Mouse (Mus musculus): Measurements from ENCODE around the gene Tctex1d2. TPM values are rescaled to one million over a fixed set of nuclear protein-coding genes. Genes with fewer than 3 reads are reported as not detected.
A peak's percentile ranks its signal among the peaks of the same experiment; 100 is the strongest.

Tctex1d2 gene
- 169 and 187 TPM in 2 replicates for polyA plus RNA-seq (2012; rRNA removed)

DNA sequence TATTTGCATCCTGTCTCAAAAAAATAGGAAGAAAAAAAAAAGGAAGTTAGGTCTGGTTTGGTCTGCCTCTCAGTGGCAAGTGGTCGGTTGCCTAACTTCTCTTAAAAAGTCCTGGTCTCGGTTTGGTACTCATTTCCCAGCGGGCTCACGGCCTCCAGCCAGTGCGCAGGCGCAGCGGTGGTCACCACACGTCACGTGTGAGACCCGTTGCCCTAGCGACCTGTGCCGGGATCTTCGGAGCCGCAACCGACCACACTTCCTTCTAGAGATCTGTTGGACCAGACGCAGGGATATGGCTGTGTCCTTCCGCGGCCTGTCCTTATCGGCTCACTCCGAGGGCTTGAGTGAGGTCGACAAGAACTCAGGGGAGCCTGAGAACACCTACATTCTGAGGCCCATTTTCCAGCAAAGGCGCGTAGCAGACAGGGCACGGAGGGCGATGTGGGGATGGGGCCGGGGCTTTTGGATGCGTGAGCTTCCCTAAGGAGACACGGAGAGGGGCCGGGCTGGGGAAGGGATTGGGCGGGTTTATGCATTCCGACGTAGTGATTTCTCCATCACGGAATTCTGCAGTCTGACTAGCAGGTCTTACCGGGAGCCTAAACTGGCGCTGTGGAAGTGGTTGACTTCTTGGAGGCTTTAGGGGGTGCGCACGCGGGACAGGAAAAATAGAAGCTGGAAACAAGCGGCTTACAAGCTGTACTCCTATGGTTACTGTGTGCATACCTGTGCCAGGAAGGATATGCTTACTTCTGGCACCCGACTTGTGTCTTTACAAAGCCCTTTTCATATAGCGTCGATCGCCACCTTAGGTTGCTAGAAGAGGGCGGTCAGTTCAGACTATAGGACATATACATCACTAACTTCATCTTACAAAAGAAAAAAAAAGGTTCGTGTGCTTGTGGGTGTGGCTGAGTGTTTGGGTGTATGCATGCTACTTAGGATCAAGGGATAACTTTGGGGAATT, at the start of gene Tctex1d2:
Gene Tctex1d2 (plus strand): TSS at position 186 of the 967 bp plus-strand sequence.
- no peaks in the 10 kb centered on the region for H3K36me3 ChIP-seq (ENCODE audit: control insufficient read depth, insufficient read depth, low read length)
- peaks cover 5% of the 10 kb centered on the region; the same call in 1 of the 2 replicates for H3K4me1 ChIP-seq (ENCODE audit: control insufficient read depth, insufficient read depth, low read length)
- TF ChIP-seq CTCF (IDR thresholded peaks at IDR 0.05; ENCODE audit: control insufficient read depth, insufficient read depth, insufficient replicate concordance, low read depth, low read length) (no peak), POLR2A (IDR thresholded peaks at IDR 0.05; ENCODE audit: control insufficient read depth, low read depth, low read length) (peak; percentile 94)
- H3K27me3 ChIP-seq (ENCODE audit: control insufficient read depth, insufficient read depth, low read length) = no peaks in the 10 kb centered on the region
- peak within 1 kb of the TSS; percentile 88 for H3K27ac ChIP-seq (ENCODE audit: control insufficient read depth, insufficient read depth, low read depth, low read length)
- peak within 1 kb of the TSS; percentile 92 for H3K4me3 ChIP-seq (ENCODE audit: control insufficient read depth, low read depth, low read length)

DNA sequence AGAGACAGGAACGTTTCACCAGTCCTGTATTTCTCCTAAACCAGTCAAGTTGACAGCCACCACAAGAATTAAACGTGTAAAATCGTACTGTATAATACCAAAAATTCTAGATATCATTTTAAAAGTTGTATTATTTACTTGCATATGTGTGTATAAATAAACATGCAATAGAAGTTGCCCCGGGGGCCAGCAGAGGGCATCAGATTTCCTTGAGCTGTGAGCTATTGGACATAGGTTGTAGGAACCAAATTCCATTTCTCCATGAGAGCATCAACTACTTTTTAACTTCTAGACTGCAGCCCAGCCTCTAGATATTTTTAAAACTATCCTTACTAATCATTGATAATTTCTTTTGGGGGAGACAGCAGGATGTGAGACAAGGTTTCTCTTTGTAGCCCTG, 48.2 kb upstream of the Tctex1d2 start:
- Histone ChIP-seq H3K4me1 (ENCODE audit: control insufficient read depth, insufficient read depth, low read length) (no peaks in the 10 kb centered on the region), H3K27ac (ENCODE audit: control insufficient read depth, insufficient read depth, low read depth, low read length) (no peak overlapping the region), H3K4me3 (ENCODE audit: control insufficient read depth, low read depth, low read length) (no peak overlapping the region), H3K27me3 (ENCODE audit: control insufficient read depth, insufficient read depth, low read length) (no peaks in the 10 kb centered on the region), H3K36me3 (ENCODE audit: control insufficient read depth, insufficient read depth, low read length) (no peaks in the 10 kb centered on the region)
- TF ChIP-seq CTCF (IDR thresholded peaks at IDR 0.05; ENCODE audit: control insufficient read depth, insufficient read depth, insufficient replicate concordance, low read depth, low read length) = no peak
- TF ChIP-seq POLR2A (IDR thresholded peaks at IDR 0.05; ENCODE audit: control insufficient read depth, low read depth, low read length) = no peak

DNA sequence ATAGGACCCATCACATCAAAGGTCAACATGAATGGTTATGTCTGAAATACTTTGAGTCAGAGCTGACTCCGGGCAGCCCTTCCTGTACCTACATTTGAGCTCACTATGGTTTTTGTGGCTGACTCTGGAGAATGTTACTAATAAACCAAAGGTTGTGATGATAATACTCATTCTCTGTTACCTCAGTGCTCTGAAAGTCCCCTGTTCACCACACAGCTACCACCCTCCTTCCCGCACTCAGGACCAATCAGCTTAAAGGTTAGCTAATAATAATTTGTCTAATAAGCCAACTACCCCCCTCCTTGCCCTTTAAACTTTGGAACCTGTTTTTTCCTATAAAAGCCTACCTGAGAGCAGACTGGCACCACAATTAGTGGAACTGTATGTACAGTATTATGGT, 39.9 kb upstream of the Tctex1d2 start:
- TF ChIP-seq CTCF (IDR thresholded peaks at IDR 0.05; ENCODE audit: control insufficient read depth, insufficient read depth, insufficient replicate concordance, low read depth, low read length) (no peak), POLR2A (IDR thresholded peaks at IDR 0.05; ENCODE audit: control insufficient read depth, low read depth, low read length) (no peak)
- Histone ChIP-seq H3K4me1 (ENCODE audit: control insufficient read depth, insufficient read depth, low read length) (no peaks in the 10 kb centered on the region), H3K36me3 (ENCODE audit: control insufficient read depth, insufficient read depth, low read length) (peaks cover 2% of the 10 kb centered on the region; the same call in 1 of the 2 replicates), H3K4me3 (ENCODE audit: control insufficient read depth, low read depth, low read length) (no peak overlapping the region), H3K27me3 (ENCODE audit: control insufficient read depth, insufficient read depth, low read length) (no peaks in the 10 kb centered on the region), H3K27ac (ENCODE audit: control insufficient read depth, insufficient read depth, low read depth, low read length) (no peak overlapping the region)

DNA sequence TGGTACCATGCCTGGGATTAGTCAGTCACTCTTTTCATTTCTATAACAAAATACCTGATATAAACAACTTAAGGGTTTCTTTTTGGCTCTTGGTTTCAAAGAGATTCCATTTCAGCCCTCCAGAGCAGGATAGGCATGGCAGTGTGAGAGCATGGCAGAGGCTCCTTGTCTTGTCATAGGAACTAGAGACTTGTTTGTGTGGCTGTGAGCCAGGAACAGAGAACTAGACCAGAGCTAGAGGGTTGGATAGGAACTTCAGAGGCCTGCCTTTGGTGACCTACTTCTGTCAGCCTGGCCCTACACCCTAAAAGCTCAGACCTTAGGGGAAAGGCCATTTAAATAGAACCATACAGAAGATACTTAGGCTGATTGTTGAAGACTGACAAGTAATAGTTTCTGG, 36.6 kb upstream of the Tctex1d2 start:
- TF ChIP-seq CTCF (IDR thresholded peaks at IDR 0.05; ENCODE audit: control insufficient read depth, insufficient read depth, insufficient replicate concordance, low read depth, low read length) (no peak), POLR2A (IDR thresholded peaks at IDR 0.05; ENCODE audit: control insufficient read depth, low read depth, low read length) (no peak)
- no peaks in the 10 kb centered on the region for H3K4me1 ChIP-seq (ENCODE audit: control insufficient read depth, insufficient read depth, low read length)
- H3K4me3 ChIP-seq (ENCODE audit: control insufficient read depth, low read depth, low read length) = no peak overlapping the region
- no peaks in the 10 kb centered on the region for H3K36me3 ChIP-seq (ENCODE audit: control insufficient read depth, insufficient read depth, low read length)
- H3K27ac ChIP-seq (ENCODE audit: control insufficient read depth, insufficient read depth, low read depth, low read length) = no peak overlapping the region
- no peaks in the 10 kb centered on the region for H3K27me3 ChIP-seq (ENCODE audit: control insufficient read depth, insufficient read depth, low read length)

DNA sequence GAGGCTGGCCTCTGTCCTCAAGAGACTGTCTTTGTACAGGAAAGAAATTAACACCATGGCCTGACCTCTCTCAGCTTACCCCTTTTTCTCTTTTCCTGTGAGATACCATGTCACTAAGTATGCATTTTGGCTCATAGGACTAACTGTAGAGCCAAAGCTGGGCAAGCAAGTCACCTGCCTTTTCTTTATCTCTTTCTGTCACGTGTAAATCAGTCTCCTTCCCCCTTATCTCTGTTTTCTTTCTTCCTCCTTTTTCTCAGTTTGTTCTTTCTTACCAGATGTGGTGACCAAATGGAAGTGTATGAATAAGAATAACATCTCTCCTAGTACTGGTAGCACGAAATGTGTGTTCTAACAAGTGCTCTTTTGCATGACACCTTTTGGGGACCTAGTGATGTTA, 34.6 kb upstream of the Tctex1d2 start:
- H3K36me3 ChIP-seq (ENCODE audit: control insufficient read depth, insufficient read depth, low read length) = 0 out of 2 replicates have a peak, but pooled peaks cover 1% of the 10 kb centered on the region
- H3K27ac ChIP-seq (ENCODE audit: control insufficient read depth, insufficient read depth, low read depth, low read length) = no peak overlapping the region
- no peak overlapping the region for H3K4me3 ChIP-seq (ENCODE audit: control insufficient read depth, low read depth, low read length)
- no peaks in the 10 kb centered on the region for H3K4me1 ChIP-seq (ENCODE audit: control insufficient read depth, insufficient read depth, low read length)
- H3K27me3 ChIP-seq (ENCODE audit: control insufficient read depth, insufficient read depth, low read length) = no peaks in the 10 kb centered on the region
- TF ChIP-seq CTCF (IDR thresholded peaks at IDR 0.05; ENCODE audit: control insufficient read depth, insufficient read depth, insufficient replicate concordance, low read depth, low read length) = no peak
- no peak for TF ChIP-seq POLR2A (IDR thresholded peaks at IDR 0.05; ENCODE audit: control insufficient read depth, low read depth, low read length)

DNA sequence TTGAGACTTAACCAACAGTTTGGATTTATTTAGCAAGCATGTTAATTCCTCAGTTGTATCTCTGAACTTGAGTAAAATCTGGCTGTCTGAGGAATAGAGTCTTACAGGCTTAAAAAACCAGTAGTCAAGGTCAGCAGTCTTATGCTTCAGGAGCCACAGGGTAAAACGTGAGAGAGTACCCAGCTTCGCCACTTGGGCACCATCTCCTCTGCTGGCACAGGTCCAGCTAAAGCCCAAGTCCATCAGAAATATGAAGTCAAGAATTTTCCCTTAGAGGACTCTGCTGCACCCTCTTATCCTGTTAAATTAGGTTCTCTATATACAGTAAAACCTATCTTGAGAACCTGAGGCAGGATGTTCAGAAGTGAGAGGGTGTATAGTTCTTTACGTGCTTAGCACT, 32.7 kb upstream of the Tctex1d2 start:
- Histone ChIP-seq H3K4me1 (ENCODE audit: control insufficient read depth, insufficient read depth, low read length) (no peaks in the 10 kb centered on the region), H3K27ac (ENCODE audit: control insufficient read depth, insufficient read depth, low read depth, low read length) (no peak overlapping the region), H3K27me3 (ENCODE audit: control insufficient read depth, insufficient read depth, low read length) (no peaks in the 10 kb centered on the region), H3K36me3 (ENCODE audit: control insufficient read depth, insufficient read depth, low read length) (0 out of 2 replicates have a peak, but pooled peaks cover 1% of the 10 kb centered on the region), H3K4me3 (ENCODE audit: control insufficient read depth, low read depth, low read length) (no peak overlapping the region)
- no peak for TF ChIP-seq CTCF (IDR thresholded peaks at IDR 0.05; ENCODE audit: control insufficient read depth, insufficient read depth, insufficient replicate concordance, low read depth, low read length)
- TF ChIP-seq POLR2A (IDR thresholded peaks at IDR 0.05; ENCODE audit: control insufficient read depth, low read depth, low read length) = no peak

DNA sequence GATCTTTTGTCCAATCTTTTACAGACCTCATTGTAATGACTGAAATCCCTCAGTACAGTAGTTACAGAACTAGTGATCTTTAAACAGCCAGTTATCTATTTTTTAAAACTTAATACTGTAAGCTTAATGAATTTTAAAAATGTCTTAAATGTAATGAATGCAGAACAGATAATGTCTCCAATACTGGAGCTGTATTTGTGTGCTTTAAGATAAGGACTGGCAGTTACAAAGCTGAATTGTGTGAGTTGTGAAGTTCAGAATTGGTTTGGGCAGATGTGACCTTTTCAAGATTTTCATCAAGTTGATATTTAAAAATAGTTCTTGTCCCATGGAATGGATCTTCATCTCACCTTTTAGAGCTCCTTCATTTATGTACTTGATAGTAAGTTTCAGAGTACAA, 30.5 kb upstream of the Tctex1d2 start:
- no peak overlapping the region for H3K27ac ChIP-seq (ENCODE audit: control insufficient read depth, insufficient read depth, low read depth, low read length)
- TF ChIP-seq CTCF (IDR thresholded peaks at IDR 0.05; ENCODE audit: control insufficient read depth, insufficient read depth, insufficient replicate concordance, low read depth, low read length) = no peak
- no peak for TF ChIP-seq POLR2A (IDR thresholded peaks at IDR 0.05; ENCODE audit: control insufficient read depth, low read depth, low read length)
- 0 out of 2 replicates have a peak, but pooled peaks cover 1% of the 10 kb centered on the region for H3K36me3 ChIP-seq (ENCODE audit: control insufficient read depth, insufficient read depth, low read length)

More for the DNA sequence above, 30.5 kb upstream of the Tctex1d2 start:
- H3K27me3 ChIP-seq (ENCODE audit: control insufficient read depth, insufficient read depth, low read length) = no peaks in the 10 kb centered on the region
- no peak overlapping the region for H3K4me3 ChIP-seq (ENCODE audit: control insufficient read depth, low read depth, low read length)
- no peaks in the 10 kb centered on the region for H3K4me1 ChIP-seq (ENCODE audit: control insufficient read depth, insufficient read depth, low read length)

Measured in testis, adult 2 months (tissue).